Mouse (Mus musculus) MEL (cell line): ENCODE measurements around the gene Pigyl.

Experiments
- CTCF ChIP-seq, 3 experiments: IDR thresholded peaks in 2 of 3; conservative IDR thresholded peaks in 1 of 3; 2 replicates each; pipeline ENCODE4 v1.5.1; 2011 to 2012; ENCODE audit warnings: low read length in 3 of 3, low read depth in 2 of 3, mild to moderate bottlenecking in 2 of 3, improper control_type of control experiment in 1 of 3, inconsistent platforms in 1 of 3, mixed read lengths in 1 of 3, moderate library complexity in 1 of 3; ENCODE audit not compliant: control insufficient read depth in 1 of 3, insufficient read depth in 1 of 3, poor library complexity in 1 of 3, severe bottlenecking in 1 of 3
- EP300 ChIP-seq, 2 experiments: IDR thresholded peaks; 2 replicates each; pipeline ENCODE4 v1.6.1; 2011; ENCODE audit warnings: improper control_type of control experiment in 2 of 2, low read length in 2 of 2, low read depth in 1 of 2, mild to moderate bottlenecking in 1 of 2
- KAT2A ChIP-seq: conservative IDR thresholded peaks from 2 replicates; pipeline ENCODE4 v1.6.1; 2012; ENCODE audit warnings: low read depth, low read length, improper control_type of control experiment, inconsistent platforms
- MAZ ChIP-seq: IDR thresholded peaks from 2 replicates; pipeline ENCODE4 v1.6.1; 2012; ENCODE audit warnings: low read depth, mild to moderate bottlenecking, inconsistent platforms, low read length, improper control_type of control experiment
- NELFE ChIP-seq: IDR thresholded peaks from 2 replicates; pipeline ENCODE4 v1.6.1; 2011; ENCODE audit warnings: low read depth, low read length, improper control_type of control experiment
- POLR2A ChIP-seq, 2 experiments: IDR thresholded peaks; 2 replicates each; pipeline ENCODE4 v1.6.1; 2011 to 2012; ENCODE audit warnings: low read length in 2 of 2, mild to moderate bottlenecking in 2 of 2, control low read depth in 1 of 2, improper control_type of control experiment in 1 of 2, low read depth in 1 of 2, moderate library complexity in 1 of 2; ENCODE audit not compliant: control insufficient read depth in 1 of 2, insufficient read depth in 1 of 2, poor library complexity in 1 of 2
- ZC3H11A ChIP-seq: IDR thresholded peaks from 2 replicates; pipeline ENCODE4 v1.6.1; 2012; ENCODE audit warnings: low read depth, mild to moderate bottlenecking, inconsistent platforms, low read length, improper control_type of control experiment
- ZKSCAN1 ChIP-seq: IDR thresholded peaks from 2 replicates; pipeline ENCODE4 v1.6.1; 2012; ENCODE audit warnings: low read depth, mild to moderate bottlenecking, inconsistent platforms, low read length, improper control_type of control experiment, moderate library complexity
- ZNF384 ChIP-seq: IDR thresholded peaks from 2 replicates; pipeline ENCODE4 v1.6.1; 2012; ENCODE audit warnings: low read depth, mild to moderate bottlenecking, inconsistent platforms, low read length, improper control_type of control experiment

GRCm38 (mm10) chr9:22150946-22151345 is 5.7 kb upstream of the Pigyl start:
- TF ChIP-seq ZNF384 = 0 out of 2 replicates have a peak, but pooled peaks have one; percentile 77
- peak; percentile 21 to 33 (median 22); a peak in 3 of 6 replicates for TF ChIP-seq CTCF (IDR thresholded peaks at IDR 0.05 in 2 of 3, conservative IDR thresholded peaks at IDR 0.05 in 1 of 3; ENCODE audit: control insufficient read depth in 1 of 3, insufficient read depth in 1 of 3, low read depth in 2 of 3, low read length in 3 of 3, poor library complexity in 1 of 3, severe bottlenecking in 1 of 3)
- no peak for TF ChIP-seq NELFE
- TF ChIP-seq ZKSCAN1 = no peak
- no peak for TF ChIP-seq POLR2A (IDR thresholded peaks at IDR 0.05; ENCODE audit: control insufficient read depth in 1 of 2, insufficient read depth in 1 of 2, low read depth in 1 of 2, low read length in 2 of 2, poor library complexity in 1 of 2)
- no peak for TF ChIP-seq MAZ
- no peak for TF ChIP-seq KAT2A
- TF ChIP-seq EP300 (IDR thresholded peaks at IDR 0.05; ENCODE audit: low read depth in 1 of 2, low read length in 2 of 2) = no peak
- no peak for TF ChIP-seq ZC3H11A
